Mouse (Mus musculus): ENCODE measurements around the gene Med25. TPM values are rescaled to one million over a fixed set of nuclear protein-coding genes. Genes with fewer than 3 reads are reported as not detected.
"Not testable (repeated sequence)": the region's sequence is repeated elsewhere in the genome, so short reads cannot be mapped to it uniquely, and the experiment has no call there.

Med25 gene
- total RNA-seq, 2 experiments from 2014 or later, result 48.0 to 49.7 TPM

DNA sequence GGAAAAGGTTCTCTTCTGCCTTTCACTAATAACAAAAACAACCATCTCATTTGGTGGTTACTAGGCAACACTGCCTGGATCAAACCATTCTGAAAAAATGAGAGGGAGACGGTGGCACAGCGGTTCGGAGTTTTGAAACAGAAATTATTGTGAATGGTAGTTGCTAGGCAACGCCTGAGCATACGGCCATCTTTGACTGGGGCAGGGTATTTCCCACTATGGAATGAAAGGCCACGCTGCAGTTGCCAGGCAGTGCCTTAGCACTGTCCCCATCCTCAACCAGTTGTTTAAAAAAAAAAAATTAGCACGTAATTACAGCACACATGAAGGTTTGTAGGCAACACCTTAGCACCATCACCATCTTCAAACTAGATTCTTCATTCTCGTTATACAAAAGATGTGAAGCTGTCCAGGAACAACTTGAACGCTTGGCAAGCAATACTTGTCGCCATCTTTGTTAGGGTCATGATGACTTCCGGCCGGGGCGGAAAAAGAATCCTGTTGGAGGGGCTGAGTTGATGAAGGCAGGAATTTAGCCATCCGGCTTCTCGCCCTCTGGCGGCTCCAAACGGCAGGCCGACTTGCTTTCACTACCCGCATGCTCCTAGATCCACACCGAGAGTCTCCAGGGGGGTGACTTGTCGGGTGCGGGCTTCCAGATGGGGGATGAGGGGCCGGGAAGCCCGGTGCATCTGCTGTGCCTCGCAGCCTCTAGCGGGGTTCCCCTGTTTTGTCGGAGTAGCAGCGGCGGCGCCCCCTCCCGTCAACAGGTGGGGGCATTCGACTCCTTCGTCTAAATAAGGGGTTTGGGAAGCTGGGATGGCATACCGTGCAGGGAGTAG lies 3.3 kb upstream of the Med25 start, which contains the start of gene Fuz:
Gene Fuz (plus strand): TSS at position 487 of the 842 bp plus-strand sequence.
- intact Hi-C loops (cut with DNase I; ENCODE audit: low total_unique reads), result no loop called here
- peak; percentile 91 for DNase-seq

DNA sequence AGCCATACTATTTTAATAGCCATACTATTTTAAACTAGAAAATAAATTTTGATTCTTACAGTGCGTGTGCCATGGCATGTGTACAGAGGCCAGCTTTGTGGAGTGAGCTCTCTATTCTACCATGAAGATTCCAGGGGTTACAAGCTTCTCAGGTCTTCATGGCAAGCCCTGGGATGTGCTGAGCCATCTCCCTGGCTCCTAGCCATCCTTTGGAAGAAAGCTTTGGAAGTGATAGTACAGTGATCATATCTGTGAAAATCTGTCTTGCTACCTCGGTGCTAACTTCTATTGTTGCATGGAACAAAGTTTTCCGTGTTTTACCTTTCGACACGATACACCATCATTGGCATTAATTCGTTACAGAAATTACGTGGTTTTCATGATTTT lies 2.7 kb upstream of the Med25 start:
- intact Hi-C loops (cut with DNase I; ENCODE audit: low total_unique reads), result no loop called here
- DNase-seq, result no peak

DNA sequence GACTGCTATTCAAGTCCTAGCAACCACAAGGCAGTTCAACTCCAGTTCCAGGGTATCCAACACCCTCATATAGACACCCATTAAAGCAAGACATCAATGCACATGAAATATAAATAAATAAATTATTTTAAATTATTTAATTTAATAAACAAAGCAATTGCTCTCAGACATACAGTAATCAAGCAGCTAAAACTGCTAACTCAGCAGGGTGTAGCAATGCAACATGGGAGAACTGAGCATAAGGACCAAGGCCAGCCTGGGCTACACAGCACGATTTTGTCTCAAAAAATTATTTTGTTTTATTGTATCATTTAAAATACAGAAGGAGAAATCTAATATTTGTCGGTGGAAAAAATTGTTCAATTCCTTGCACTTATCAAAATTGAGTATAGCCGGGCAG lies 1.7 kb upstream of the Med25 start:
- intact Hi-C loops (cut with DNase I; ENCODE audit: low total_unique reads), result no loop called here
- no peak for DNase-seq

- intact Hi-C loops (cut with DNase I; ENCODE audit: low total_unique reads), result no loop called here
- DNase-seq, result no peak
These were observed 685 bp upstream of the Med25 start for GRCm38 (mm10) chr7:44893197-44893596.

GRCm38 (mm10) chr7:44891611-44892010 lies 901 bp downstream of the Med25 start:
- no peak for DNase-seq
- intact Hi-C loops (cut with DNase I; ENCODE audit: low total_unique reads), result no loop called here

GRCm38 (mm10) chr7:44890737-44891136 lies 1.8 kb downstream of the Med25 start:
- no peak for DNase-seq
- intact Hi-C loops (cut with DNase I; ENCODE audit: low total_unique reads), result no loop called here

- intact Hi-C loops (cut with DNase I; ENCODE audit: low total_unique reads), result no loop called here
- no peak for DNase-seq
These were observed 2.3 kb downstream of the Med25 start for GRCm38 (mm10) chr7:44890180-44890579.

- intact Hi-C loops (cut with DNase I; ENCODE audit: low total_unique reads), result no loop called here
- DNase-seq, result no peak
These were observed 4.0 kb downstream of the Med25 start for GRCm38 (mm10) chr7:44888256-44889105.

DNA sequence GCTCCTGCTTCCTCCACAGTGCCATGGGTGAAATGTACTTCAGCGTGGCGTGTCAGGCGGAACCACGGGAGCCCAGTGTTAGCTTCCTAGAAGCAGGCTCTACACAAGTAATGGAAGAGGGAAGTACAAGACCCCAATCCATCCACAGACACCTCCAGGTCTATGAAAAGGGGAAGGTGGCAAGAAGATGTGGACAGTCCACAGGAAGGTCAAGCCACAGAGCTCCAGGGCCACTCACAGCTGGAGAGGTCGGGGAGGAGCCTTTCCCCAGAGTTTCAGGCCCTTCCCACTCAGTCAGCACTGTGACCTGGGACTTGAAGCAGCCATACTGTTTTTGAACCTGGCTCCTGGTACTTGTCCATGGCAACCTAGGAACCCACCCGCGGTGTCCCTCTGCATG lies 5.5 kb downstream of the Med25 start:
- DNase-seq, result no peak
- intact Hi-C loops (cut with DNase I; ENCODE audit: low total_unique reads), result no loop called here

DNA sequence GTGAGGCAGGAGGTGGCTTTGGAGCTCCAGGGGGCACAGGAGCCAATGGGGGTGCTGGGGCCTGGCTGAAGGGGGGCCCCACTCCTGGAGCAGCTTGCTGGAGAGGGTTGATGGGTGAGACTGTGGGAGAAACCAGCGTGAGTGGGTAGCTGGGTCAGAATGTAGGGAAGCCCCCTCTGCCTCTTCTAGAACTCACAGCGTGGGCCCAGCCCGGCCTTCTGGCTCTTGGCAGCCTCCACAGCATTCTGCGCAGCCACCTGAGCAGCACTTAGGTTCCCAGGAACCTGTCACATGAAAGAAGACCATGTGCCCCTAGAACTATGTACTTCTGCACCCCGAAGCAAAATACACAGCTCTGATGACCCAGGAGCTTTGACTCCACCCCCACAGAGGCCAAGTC lies 7.9 kb downstream of the Med25 start:
- no peak for DNase-seq
- intact Hi-C loops (cut with DNase I; ENCODE audit: low total_unique reads), result no loop called here

- DNase-seq, result no peak
- intact Hi-C loops (cut with DNase I; ENCODE audit: low total_unique reads), result no loop called here
These were observed 9.5 kb downstream of the Med25 start for GRCm38 (mm10) chr7:44883036-44883435.

- intact Hi-C loops (cut with DNase I; ENCODE audit: low total_unique reads), result no loop called here
- no peak for DNase-seq
These were observed 14.7 kb downstream of the Med25 start for GRCm38 (mm10) chr7:44877833-44878232.

GRCm38 (mm10) chr7:44871774-44872173 lies 20.7 kb downstream of the Med25 start:
- intact Hi-C loops (cut with DNase I; ENCODE audit: low total_unique reads), result not testable (repeated sequence)

GRCm38 (mm10) chr7:44871181-44871580 lies 21.3 kb downstream of the Med25 start:
- DNase-seq, result no peak
- intact Hi-C loops (cut with DNase I; ENCODE audit: low total_unique reads), result no loop called here

More at GRCm38 (mm10) chr7:44871774-44872173, 20.7 kb downstream of the Med25 start:
- DNase-seq, result not testable (repeated sequence)

GRCm38 (mm10) chr7:44870614-44871013 lies 21.9 kb downstream of the Med25 start:
- intact Hi-C loops (cut with DNase I; ENCODE audit: low total_unique reads), result no loop called here
- no peak for DNase-seq

DNA sequence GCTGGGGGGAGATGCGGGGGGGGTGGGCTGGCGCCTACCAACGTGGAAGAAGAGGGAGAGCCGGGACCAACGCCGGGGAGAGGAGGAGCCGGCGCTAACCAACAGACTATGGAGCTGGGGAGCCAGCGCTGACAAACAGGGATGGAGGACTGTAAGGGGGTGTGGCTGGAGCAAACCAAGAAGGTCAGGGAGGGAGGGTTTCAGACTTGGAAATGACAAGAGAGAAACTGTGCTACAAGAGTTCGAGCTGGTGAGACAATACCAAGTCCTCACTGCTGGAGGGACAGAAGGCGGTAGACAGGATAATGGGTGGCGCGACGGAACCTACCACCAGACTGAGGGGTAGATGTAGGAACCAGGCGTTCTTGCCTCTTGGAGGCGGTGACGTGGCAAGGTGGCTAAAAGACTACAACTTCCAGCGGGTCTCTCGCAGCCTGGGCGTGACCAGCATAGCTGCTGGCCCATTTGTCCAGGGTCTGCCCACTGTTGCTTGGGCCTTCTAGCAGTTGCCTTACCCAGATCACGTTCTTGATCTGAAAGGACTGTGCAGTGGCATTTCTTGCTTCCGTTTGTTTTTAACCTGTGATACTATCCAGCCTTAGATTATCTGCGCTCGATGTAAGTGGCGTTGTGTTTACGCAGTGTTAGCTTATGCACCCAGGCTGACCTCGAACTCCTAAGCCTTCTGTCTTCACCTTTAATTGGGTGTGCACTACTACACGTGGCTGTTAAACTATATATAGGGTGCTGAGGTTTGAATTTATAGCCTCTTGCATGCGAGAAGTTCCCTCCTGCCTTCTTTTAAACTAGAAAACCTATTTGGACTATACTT lies 22.6 kb downstream of the Med25 start, which contains the start of gene Ptov1:
Gene Ptov1 (minus strand): TSS at position 92 of the 832 bp plus-strand sequence.
- intact Hi-C loops (cut with DNase I; ENCODE audit: low total_unique reads), result no loop called here
- DNase-seq, result peak; percentile 94

GRCm38 (mm10) chr7:44868919-44869696 lies 23.4 kb downstream of the Med25 start:
- DNase-seq, result peak; percentile 80
- intact Hi-C loops (cut with DNase I; ENCODE audit: low total_unique reads), result no loop called here

GRCm38 (mm10) chr7:44868465-44868864 lies 24.0 kb downstream of the Med25 start:
- no peak for DNase-seq
- intact Hi-C loops (cut with DNase I; ENCODE audit: low total_unique reads), result no loop called here

GRCm38 (mm10) chr7:44867802-44868201 lies 24.7 kb downstream of the Med25 start:
- intact Hi-C loops (cut with DNase I; ENCODE audit: low total_unique reads), result no loop called here
- DNase-seq, result no peak
